Mouse (Mus musculus) adrenal gland, postnatal 0 days (tissue): ENCODE measurements around the gene Defb43. TPM values are rescaled to one million over a fixed set of nuclear protein-coding genes. Genes with fewer than 3 reads are reported as not detected.

Experiments used
- polyA plus RNA-seq: library from polyadenylated mRNA; unstranded; fragments of >200 nt; fragmentation: Nextera tagmentation; extraction: Ambion mirVana; gene quantifications from 2 replicates; pipeline ENCODE4 v1.2.1, GENCODE M21; 2015

The Defb43 gene
- polyA plus RNA-seq = not detected in 2 replicates

DNA sequence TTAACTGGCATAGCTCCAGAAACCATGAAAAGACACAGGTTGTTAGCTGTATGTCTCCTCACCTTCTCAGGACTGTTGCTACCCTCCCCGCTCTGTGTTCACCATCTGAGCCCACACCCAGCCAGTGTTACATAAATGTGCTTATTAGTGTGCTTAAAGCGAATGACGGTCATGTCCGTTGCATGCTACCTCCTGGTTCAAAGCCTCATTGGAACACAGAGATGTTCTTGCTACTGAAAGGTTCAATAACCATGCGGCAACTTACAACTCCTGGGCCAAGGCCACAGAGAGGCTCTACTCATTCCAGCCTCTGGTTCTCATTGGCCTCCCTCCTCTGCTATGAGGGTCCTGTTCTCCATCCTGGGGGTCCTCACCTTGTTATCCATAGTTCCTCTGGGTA lies at the start of gene Defb43:
TSS of gene Defb43 (plus strand) at position 301 of the 400 bp plus-strand sequence.

DNA sequence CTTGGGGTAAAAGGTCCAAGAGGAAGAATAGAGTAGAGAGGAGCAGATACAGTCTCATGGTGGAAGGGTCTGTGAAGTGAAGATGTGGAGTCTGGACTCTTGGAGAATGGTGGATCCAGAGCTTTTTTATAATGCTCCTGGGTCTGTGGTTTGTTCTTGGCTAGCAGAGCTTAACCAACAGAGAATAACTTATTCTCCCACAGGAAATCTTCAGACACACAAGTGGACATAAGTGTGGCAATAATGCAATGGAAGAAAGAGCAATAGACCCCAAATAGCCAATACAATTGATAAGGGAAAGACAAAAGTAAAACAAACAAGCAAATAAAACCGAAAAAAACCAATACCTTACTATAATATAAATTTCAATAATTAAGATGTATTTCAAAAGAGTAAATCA lies 27.2 kb upstream of the Defb43 start, which contains the start of gene Defb48:
TSS of gene Defb48 (minus strand) at position 101 of the 400 bp plus-strand sequence.

DNA sequence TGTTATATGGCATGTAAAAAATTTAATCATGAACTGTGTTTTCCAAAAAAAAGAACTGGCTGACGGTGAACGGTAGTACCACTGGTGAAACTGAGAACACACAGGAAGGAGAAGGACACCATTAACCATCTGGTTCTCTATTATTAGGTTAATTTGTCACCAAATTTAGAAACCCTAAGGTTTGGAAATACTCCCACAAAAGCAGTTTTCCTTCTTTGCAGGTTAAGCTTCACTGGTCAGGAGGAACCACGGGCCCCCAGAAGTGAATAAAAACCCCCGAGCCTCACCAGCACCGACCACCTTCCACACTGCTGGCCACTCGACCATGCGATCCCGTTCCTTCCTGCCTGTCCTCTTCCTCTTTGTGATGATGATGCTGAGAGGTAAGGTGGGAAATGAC lies 13.8 kb upstream of the Defb43 start, which contains the start of gene Defb47:
TSS of gene Defb47 (plus strand) at position 301 of the 400 bp plus-strand sequence.

DNA sequence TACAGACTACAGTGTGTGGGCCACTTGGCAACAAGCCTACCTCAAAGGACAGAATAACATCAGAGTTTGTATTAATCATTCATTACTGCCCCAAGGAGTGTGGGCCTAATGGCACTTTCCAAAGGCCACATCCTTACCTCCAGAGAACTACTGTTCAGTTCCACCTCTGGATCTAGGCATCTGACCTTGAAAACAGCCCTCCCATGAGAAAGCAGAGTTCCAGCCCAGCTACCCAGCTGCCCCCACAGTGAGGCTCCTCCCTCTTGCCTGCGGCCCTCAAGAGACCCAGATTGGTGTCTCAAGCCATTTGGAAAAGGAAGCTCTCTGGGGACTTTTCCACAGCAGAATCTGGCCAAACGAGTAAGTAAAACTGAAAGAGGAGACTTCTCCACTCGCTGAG lies 35.1 kb downstream of the Defb43 start, which contains the start of gene Defb42:
TSS of gene Defb42 (plus strand) at position 301 of the 400 bp plus-strand sequence.

DNA sequence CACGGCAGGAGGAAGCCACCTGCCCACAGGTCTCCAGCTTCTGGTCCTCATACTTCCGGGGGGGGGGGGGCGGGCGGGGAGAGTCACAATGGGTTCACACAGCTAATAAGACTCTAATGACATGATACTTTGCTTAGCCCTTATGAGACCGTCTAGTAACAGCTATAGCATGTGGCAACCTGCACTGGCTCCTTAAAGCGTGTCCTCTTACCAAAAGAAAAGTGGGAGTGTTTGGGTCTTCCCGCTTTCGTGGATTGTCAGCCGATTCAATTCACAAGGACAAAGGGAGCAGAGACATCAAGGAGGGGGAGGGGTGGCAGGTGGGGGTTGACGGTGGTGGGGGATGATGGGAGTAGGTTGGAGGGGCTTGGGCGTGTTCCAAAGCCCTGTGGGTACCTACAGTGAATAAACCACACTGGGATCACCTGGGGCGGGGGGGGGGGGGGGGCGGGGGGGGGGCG lies 38.4 kb downstream of the Defb43 start, which contains the start of gene Defb30:
TSS of gene Defb30 (minus strand) at position 51 of the 461 bp plus-strand sequence.

Other genes with a start within 250 kb of the Defb43 start
- gene Wdfy2, start 174.1 kb upstream of the Defb43 start, polyA plus RNA-seq = 4.1 and 5.2 TPM in 2 replicates
- not detected in 2 replicates for gene Defb48, start 27.3 kb upstream of the Defb43 start, polyA plus RNA-seq
- not detected in 2 replicates for gene Defb47, start 13.7 kb upstream of the Defb43 start, polyA plus RNA-seq
- gene Defb42, start 35.2 kb downstream of the Defb43 start, polyA plus RNA-seq = 3.0 and 4.0 TPM in 2 replicates
- gene Defb30, start 38.2 kb downstream of the Defb43 start, polyA plus RNA-seq = not detected in 2 replicates